Mouse (Mus musculus): ENCODE measurements around the gene Dtnb. TPM values are rescaled to one million over a fixed set of nuclear protein-coding genes. Genes with fewer than 3 reads are reported as not detected.
"Not testable (repeated sequence)": the region's sequence is repeated elsewhere in the genome, so short reads cannot be mapped to it uniquely, and the experiment has no call there.

Dtnb gene
- total RNA-seq (2021) = 1 to 10 TPM; 1.6 to 4.3 TPM
- long read RNA-seq, experiment 1, partial matches to known transcripts = 0 of 1 reads
- long read RNA-seq, experiment 1, other reads (novel, unspliced or antisense) = 0 of 1 reads
- long read RNA-seq, experiment 2, partial matches to known transcripts = 0 of 3 reads
- long read RNA-seq, experiment 2, other reads (novel, unspliced or antisense) = 2 of 3 reads

GRCm38 (mm10) chr12:3571787-3572580, at the start of gene Dtnb:
Dtnb (plus strand) TSS chr12:3572381.
- DNase-seq = peak; percentile 28 to 61
- intact Hi-C loops (cut with DNase I) = no loop called here

DNA sequence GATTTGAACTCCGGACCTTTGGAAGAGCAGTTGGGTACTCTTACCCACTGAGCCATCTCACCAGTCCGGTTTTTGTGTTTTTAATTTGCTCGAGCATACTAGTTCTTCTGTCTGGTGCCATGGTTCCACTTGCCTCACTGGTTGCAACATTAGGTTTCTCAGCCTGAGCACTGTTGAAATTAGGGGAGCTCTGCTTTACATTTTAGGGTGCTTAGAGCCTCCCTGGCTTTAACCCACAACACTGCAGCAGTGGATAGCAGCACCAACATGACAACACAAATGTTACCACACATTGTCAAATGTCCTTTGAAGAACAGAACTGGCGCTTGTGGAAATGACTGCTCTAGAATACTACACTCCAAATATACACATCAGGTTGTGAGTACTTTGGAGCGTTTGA, 46.6 kb upstream of the Dtnb start:
- intact Hi-C loops (cut with DNase I) = no loop called here

DNA sequence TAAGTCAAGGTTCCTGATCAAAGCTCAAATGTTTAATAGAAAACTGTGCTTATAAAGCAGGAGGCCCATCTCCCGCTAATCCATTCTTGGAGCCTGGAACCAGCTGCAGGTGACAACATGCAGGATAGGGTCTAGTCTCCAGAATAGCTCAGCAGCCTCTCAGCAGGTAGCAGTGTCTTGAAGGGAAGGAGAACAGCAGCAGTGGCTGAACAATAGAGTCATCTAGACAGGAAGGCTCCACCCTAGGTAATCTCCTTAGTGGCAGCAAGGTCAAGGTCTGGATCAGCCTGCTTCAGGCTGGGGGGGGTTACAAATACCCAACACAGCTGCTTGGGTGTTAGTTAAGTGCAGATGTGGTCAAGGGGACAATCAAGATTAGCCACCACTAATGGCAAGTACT, 36.7 kb upstream of the Dtnb start:
- intact Hi-C loops (cut with DNase I) = loop anchor here (5.0 kb wide), 1 partner anchor 257 kb away; no protein-coding TSS in a partner anchor

More for the DNA sequence above, 46.6 kb upstream of the Dtnb start:
- no peak for DNase-seq

DNA sequence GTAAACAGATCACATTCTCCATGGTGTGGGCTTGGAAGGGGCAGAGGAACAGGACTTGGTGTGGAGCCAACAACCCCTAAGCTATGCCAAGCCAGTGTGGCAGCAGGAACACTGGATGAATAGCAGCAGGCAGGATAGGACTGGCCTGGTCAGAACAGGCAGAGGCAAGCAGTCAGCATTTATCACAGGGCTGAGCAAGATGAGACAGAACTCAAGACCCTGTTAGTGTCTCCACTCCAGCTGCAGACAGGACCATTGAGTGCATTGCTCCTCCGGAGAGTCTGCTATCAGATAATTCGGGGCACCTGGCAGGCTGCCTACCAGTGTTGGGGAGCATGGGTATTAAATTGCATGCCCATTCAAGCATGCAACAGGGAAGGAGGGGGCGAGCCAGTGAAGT, 34.6 kb upstream of the Dtnb start:
- intact Hi-C loops (cut with DNase I) = loop anchor here (5.0 kb wide), 1 partner anchor 255 kb away; no protein-coding TSS in a partner anchor
- DNase-seq = no peak

More for the DNA sequence above, 36.7 kb upstream of the Dtnb start:
- not testable (repeated sequence) for DNase-seq

DNA sequence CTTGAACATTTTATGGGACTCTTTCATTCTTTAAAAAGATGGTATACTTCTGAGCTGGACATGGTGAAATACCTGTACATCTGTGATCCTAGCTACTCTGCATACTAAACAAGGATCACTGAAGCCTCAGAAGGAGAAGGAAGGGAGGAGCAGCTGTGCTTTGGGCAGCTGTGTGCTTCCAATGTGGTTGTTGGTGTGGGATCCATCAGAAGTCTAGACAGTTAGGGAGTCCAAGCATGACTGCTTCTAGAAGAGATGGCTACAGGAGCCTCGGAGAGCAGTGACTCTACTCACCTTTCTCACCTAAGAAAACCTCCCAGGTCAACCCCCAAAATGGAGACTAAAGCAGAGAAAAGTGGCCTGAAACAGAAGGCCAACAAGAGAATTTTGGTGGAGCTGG, 34.1 kb upstream of the Dtnb start:
- intact Hi-C loops (cut with DNase I) = loop anchor here (5.0 kb wide), 1 partner anchor 254 kb away; no protein-coding TSS in a partner anchor
- no peak for DNase-seq

GRCm38 (mm10) chr12:3539605-3540004, 32.6 kb upstream of the Dtnb start:
- no peak for DNase-seq
- intact Hi-C loops (cut with DNase I) = loop anchor here (5.0 kb wide), 1 partner anchor 253 kb away; no protein-coding TSS in a partner anchor

DNA sequence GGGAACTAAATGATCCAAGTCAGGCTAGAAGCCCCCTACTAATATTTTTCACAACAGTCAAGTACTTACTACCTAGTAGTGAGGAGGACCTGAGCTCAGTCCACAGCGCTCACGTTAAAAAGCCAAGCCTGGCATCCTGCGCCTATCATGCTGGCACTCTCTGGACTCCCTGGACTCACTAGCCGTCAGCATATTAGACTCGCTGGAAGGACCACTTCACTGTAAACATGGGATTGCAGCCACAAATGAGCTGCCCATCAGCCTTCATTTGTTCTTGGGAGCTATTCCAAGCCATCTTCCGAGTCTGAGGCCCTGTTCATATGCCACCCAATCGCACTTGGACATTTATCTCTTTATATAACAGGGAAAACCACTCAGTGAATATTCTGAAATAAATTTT, 31.3 kb upstream of the Dtnb start:
- no peak for DNase-seq

GRCm38 (mm10) chr12:3545451-3545850, 26.7 kb upstream of the Dtnb start:
- DNase-seq = no peak
- intact Hi-C loops (cut with DNase I) = no loop called here

More for the DNA sequence above, 31.3 kb upstream of the Dtnb start:
- intact Hi-C loops (cut with DNase I) = no loop called here

DNA sequence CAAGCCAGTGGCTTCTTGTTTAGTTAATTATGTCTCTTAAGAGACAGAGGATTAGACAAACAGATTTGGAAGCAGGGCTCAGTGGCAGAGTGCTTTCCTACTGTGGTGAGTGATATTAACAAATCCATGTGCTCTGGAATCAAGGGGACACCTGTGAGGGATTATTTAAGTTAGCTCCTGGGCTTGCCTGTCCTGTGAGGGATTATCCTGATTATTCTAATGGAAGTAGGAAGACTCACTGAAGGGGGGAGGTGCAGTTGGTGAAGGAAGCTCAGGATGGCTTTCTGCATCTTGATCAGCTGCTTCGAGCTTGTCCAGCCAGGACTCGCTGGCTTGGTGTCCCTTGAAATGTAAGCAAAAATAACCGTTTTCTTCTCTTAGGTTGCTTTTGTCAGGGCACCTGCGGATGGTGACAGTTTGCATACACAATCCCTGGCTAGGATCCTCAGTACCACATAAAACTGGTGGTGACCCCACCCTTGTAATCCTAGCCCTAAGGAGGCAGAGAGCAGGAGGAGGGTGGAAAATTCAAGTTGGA, 26.0 kb upstream of the Dtnb start:
- DNase-seq = no peak
- intact Hi-C loops (cut with DNase I) = no loop called here

GRCm38 (mm10) chr12:3546781-3547180, 25.4 kb upstream of the Dtnb start:
- DNase-seq = no peak
- intact Hi-C loops (cut with DNase I) = no loop called here

DNA sequence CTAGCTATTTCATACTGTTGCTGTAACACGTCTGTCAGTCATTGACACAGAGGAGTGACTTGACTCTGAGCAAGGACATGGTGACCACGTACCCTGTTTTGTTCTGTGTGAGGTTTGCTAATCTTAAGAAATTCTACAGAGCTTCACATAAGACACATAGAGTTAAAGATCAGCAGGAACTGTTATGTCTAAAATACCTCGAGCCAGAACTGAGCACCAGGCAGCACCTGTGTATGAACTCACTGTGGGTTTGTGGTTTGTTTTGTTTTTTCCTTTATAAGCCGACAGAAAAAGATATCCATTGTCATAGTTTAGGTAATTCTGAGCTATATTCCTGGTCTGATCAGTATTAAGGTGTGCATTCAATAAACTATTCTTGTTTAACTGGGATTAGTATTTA, 24.7 kb upstream of the Dtnb start:
- no peak for DNase-seq
- intact Hi-C loops (cut with DNase I) = no loop called here

GRCm38 (mm10) chr12:3547911-3548310, 24.3 kb upstream of the Dtnb start:
- DNase-seq = no peak
- intact Hi-C loops (cut with DNase I) = no loop called here

DNA sequence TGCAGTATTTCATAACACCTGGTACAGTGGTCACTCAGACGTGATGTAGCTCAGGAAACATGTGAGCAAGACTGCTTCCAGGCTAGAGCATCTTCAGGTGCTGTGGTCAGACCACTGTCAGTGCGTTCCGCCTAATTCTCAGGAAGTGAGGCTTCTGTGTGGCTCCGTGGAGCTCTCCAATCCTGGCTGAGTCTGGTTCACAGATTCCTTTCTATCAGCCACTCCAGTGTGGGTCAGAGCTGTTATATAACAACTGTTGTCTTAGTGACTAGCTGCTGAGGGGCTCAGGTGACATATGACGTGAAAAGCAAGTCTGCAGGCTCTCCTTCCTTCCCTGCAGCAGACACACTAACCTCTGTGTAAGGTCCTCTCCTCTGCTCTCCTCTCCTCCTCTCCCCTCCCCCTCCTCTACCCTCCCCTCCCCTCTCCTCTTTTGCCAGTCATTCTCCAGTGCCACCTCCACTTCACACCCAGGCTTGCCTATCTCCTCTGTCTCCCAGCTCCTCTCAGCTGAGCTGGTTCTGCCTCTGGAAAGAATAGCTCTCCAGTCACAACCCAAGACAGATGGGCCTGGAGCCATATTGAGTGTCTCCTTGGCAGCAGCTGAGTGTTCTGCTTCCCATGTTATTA, 23.5 kb upstream of the Dtnb start:
- no peak for DNase-seq
- intact Hi-C loops (cut with DNase I) = no loop called here

DNA sequence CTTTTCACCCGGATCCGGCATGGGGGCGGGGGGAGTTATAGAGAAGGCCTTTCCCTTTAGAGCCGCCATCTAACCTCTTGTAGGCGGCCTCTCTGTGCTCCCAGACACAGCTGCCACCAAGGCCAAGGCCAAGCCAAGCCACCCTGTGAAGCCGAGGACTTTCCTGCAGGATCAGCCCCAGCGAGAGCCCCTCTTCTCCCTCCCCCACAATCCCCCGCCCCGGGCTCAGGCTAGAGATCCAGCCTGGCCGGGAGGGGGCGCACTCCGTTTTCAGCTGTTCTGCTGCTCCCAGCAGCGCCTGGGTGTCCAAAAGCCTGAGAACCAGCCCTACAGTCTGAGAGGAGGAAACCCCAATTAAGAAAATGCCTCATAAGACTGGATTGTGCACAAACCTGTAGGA, 21.9 kb upstream of the Dtnb start:
- intact Hi-C loops (cut with DNase I) = no loop called here
- DNase-seq = no peak

DNA sequence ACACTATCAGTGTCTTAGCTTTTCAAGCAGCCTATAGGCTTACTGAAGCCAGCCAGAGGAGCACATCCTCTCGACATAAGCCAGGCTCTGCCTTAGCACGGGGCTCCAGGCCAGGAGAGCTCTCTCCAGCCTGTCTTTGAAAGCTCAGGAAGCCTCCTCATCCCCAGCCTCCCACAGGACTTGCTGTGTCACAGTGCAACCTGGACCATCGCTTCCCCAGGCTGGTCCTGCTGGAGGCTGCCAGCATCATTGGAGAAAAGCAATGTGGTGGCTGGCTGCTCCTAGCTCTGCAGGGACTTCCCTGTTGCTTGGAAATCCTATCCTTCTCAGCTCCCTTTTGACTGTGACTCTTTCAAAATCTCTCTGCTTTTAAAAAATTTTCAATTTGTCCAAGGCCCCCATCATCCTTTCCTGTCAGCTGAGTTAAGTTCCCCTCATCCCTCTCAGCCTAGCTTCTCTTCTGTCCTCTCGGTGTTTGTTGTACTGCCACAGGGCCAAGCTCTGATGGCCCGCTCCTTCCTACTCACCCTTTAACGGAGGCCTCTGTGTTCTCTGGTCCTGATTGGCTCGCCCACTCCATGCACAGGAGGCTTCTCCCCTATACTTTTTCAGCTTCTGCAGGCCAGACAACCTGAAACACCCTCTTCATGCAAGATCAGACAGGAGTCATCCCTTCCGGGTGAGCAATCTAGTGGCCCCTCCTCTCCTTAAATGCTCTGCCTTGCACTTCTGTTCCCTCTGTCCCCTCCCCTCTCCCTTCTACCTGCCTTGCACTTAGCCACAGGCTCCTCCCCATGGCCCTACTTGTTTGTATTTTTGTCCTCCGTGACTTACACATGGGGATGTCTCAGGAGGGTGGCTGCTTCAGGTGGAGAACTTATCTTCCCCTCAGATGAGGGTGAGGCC, 14.5 kb upstream of the Dtnb start:
- intact Hi-C loops (cut with DNase I) = no loop called here
- no peak for DNase-seq

DNA sequence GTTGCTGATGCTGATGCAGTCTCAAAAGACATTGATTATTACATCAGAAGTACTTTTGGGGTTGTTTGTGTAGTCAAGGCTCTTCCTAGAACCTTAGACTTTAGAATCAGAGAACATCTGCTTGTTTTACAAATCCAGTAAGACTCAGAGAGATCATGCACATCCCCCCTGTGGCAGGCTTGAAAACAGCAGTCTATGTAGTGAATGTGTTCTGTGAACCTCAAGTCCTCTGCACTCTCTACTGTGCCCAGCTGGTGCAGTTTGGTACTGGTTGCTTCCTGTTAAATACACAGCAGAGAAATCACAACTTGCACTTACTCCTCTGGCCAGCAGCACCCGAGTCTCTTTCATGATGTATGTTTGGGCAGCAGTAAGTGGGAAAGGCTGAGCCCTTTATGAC, 11.6 kb upstream of the Dtnb start:
- intact Hi-C loops (cut with DNase I) = no loop called here
- no peak for DNase-seq

DNA sequence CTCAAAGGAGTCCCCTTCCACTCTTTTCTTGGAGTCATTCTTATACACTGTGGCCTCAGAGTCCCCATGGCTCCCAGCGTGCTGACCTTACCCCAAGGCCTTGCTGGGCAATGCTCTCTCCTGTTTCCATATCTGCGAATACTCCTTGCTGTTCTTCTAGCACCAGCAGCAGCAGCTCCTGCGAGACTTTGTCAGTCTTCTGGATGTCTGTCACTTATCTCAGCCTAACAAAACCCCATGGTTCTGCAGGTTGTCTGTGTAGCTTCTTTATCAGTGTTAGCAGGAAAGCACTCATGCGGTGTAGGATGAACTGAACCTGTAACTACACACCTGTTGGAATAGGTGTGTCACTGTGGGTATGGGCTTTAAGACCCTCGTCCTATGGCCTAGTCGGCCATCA, 11.1 kb upstream of the Dtnb start:
- no peak for DNase-seq
- intact Hi-C loops (cut with DNase I) = no loop called here

- DNase-seq = no peak
- intact Hi-C loops (cut with DNase I) = no loop called here
Measured at GRCm38 (mm10) chr12:3562806-3563205, 9.4 kb upstream of the Dtnb start.

- no peak for DNase-seq
- intact Hi-C loops (cut with DNase I) = no loop called here
Measured at GRCm38 (mm10) chr12:3563659-3564058, 8.5 kb upstream of the Dtnb start.

DNA sequence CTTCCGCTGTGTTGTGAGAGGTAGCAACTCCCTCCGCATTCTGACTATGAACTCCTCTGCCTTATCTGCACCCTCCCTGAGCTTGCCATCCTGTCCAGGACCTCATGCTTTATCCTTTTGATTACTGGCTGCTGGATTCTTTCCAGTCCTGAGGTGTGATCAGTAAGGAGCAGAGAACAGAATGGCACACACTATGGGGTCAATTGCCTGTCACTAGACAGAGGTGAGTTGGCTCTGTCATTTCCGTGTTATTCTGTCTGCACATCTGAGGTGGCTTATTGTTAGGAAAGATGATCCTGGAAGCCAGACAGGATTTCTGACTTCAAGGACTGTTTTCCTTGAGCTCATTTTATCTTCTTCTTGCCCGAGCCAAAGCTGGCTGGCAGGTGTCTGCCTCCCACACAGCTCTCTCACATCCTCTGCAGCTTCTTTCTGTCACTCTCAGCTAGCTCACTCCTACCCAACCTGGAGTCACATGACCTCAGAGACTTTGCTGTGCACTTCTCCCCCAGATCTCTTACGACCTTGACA, 3.7 kb upstream of the Dtnb start:
- intact Hi-C loops (cut with DNase I) = no loop called here
- no peak for DNase-seq
